Mouse (Mus musculus): Measurements from ENCODE around the gene Jsrp1.

The Jsrp1 gene

DNA sequence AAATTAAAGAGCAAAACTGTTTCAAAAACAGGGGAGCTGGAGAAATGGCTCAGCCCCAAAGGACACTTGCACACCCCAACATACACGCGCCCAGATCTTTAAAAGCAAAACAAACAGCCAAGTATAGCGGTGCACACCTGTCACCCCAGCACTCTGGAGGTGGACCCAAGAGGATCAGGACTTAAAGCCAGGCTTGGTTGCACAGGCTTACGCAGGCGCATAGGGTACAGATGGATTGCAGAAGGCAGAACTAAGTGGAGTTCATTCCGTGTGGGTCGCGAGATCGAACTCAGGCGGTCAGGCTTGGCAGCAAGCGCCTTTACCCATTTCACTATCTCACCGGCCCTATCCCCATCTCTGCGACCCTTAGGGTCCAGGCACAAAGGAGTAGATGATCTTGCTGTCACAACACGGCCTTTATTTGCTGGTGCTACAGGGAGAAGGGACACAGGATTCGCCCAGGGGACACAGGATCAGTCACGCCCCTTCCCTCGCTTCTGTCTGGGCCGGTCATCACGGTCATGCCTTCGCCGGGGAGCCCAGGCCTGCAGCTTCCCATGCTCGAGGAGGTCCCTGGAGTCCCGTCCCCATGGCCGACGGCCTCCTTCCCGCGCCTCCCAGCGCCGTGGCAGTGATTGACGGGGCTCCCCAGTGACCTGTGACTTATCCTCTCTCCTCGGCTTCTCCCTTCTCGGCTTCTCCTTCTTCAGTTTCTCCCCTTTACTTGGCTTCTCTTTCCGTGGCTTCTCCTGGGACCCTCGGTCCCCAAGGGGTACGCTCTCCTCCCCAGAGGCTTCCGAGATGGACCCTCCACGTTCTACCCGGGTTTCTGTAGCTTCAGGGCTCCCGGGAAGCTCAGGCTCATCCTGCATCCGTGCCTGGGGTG, 5.0 kb downstream of the Jsrp1 start:
- DNase-seq, result no peak

GRCm38 (mm10) chr10:80807057-80807627, 6.2 kb downstream of the Jsrp1 start:
- peak; percentile 81 for DNase-seq

DNA sequence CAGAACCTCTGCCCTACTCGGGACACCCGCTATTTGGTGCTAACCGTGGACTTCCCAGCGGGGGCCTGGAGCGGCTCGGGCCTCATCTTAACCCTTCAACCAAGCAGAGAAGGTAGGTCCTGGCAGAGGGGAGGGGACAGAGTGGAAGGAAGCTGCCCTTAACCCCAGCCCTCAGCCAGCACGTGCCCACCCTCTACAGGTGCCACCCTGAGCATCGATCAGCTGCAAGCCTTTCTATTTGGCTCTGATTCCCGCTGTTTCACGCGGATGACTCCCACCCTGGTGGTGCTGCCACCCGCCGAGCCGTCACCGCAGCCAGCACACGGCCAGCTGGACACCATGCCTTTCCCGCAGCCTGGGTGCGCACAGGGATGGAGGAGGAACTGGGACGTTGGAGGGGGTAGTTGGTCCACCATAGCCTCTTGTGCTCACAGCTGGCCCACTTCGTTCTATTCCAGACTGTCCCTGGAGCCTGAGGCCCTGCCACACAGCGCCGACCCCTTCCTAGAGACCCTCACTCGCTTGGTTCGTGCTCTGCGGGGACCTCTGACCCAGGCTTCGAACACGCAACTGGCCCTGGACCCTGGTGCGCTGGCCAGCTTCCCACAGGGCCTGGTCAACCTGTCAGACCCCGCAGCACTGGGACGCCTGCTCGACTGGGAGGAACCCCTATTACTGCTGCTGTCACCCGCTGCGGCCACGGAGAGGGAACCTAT, 6.8 kb downstream of the Jsrp1 start:
- DNase-seq, result no peak

DNA sequence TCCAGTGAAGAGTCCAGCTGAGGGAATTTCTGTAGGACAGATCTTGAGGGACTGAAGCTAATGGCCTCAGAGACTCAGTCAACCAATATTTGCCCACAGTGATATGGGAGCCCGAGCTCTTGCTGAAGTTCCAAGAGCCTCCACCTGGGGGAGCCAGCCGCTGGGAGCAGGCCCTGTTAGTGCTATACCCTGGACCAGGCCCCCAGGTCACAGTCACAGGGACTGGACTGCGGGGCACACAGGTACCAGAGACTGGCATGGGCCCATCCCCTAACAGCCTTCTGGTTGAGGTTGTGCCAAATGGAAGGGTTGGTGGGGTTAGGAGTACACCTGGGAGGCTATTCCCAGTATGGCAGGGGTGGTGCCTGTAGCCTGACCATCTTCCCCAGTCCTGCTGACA, 7.4 kb downstream of the Jsrp1 start:
- peak; percentile 78 for DNase-seq

- no peak for DNase-seq
Observed at GRCm38 (mm10) chr10:80805322-80805721, 8.0 kb downstream of the Jsrp1 start.

DNA sequence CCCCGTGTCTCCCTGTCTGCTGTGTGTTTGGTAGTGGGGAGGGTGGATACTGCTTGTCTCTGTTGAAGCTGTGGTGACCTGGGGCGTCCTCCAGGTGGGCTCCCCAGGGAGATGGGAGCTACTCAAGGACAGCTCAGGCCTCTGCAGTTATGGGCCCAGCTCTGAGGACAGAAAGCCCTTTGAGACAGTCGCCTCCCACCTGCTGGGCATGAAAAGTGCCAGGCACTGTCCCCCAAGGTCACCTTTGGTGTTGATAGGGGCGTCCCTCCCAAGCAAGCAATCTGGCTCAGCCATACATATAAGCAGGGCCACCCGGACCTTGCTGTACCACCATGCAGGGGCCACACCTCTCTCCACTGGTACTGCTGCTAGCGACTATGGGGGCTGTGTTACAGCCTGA, 8.4 kb downstream of the Jsrp1 start, which contains the start of gene Amh:
Gene Amh (plus strand): TSS at position 328 of the 400 bp plus-strand sequence.
- no peak for DNase-seq

- no peak for DNase-seq
Observed at GRCm38 (mm10) chr10:80804340-80804739, 9.0 kb downstream of the Jsrp1 start.

GRCm38 (mm10) chr10:80802996-80803395, 10.3 kb downstream of the Jsrp1 start:
- no peak for DNase-seq

DNA sequence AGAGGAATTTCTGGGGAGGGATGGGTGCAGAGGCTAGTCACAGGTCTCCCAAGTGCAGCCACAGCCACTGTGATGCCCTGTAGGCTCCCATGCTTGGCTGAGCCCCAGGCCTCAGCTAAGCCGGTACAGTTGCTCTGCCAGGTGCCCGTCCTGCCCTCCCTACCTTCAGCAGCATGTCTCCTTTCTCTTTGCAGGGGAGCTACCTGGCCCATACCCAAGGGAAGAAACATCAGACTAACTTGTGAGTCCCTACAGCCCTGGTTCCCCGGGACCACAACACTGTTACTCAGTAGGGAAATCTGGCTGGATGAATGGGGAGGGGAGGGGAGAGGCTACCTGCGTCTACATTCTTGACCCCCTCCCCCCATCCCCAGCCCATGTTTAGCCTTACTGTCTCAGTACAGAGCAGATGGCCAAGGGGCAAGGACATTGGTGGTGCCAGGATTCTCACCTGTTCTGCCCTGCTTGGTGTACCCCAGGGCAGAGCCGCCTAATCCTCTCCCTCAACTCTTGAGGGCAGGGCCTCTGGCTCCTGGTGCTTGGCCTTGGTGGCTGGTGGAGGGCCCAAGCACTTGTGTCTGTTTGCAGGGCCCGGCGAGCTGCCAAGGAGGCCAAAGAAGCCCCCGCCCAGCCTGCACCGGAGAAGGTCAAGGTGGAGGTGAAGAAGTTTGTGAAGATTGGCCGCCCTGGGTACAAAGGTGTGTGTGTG, 10.9 kb downstream of the Jsrp1 start:
- no peak for DNase-seq

GRCm38 (mm10) chr10:80799070-80799566, 14.2 kb downstream of the Jsrp1 start:
- DNase-seq, result no peak

DNA sequence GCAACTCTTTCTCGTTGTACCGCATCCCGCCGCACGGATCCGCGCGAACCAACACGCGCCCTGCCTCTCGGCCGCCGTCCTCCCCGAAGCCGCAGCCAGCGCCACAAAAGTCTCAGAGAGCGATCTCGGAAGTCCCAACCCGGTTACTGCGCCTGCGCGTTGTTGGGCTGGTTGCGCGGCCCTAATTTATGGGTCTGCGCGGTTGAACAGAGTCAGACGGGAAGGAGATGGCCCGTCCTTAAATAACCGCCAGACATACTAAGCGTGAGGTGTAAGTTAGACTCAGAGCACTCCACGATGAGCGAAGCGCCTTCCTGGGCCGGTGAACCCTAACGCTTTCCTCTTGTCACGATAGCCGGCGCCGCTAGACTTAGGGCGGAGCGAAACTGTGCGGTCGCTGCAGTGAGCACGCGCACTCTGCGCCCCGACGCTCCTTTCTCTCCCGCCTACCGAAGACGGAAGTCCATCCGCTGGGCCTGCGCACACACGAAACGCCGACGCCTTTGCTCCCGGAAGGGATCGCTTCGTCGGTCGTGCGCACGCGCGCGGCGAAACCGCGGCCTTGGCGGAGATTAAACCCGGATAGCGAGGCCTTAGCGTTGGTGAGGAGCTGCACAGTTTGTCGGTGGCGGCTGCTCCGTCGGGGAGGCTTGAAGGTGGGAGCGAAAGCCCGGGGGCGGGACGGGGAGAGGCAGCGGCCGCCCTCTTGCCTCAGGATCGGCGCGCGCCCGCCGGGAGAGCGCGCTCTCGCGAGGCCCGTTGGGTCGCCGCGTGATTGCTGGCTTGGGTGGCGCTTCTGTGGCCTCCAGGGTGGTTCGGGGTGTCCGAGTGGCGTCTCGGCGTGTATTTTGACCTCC, 14.9 kb downstream of the Jsrp1 start, which contains the start of the genes Sf3a2 and Plekhj1:
Gene Sf3a2 (plus strand): TSS at position 49 of the 857 bp plus-strand sequence.
Gene Plekhj1 (minus strand): TSS at position 477 of the 857 bp plus-strand sequence.
- DNase-seq, result peak; percentile 97

- DNase-seq, result peak; percentile 88
Observed at GRCm38 (mm10) chr10:80797186-80798149, 15.8 kb downstream of the Jsrp1 start.

DNA sequence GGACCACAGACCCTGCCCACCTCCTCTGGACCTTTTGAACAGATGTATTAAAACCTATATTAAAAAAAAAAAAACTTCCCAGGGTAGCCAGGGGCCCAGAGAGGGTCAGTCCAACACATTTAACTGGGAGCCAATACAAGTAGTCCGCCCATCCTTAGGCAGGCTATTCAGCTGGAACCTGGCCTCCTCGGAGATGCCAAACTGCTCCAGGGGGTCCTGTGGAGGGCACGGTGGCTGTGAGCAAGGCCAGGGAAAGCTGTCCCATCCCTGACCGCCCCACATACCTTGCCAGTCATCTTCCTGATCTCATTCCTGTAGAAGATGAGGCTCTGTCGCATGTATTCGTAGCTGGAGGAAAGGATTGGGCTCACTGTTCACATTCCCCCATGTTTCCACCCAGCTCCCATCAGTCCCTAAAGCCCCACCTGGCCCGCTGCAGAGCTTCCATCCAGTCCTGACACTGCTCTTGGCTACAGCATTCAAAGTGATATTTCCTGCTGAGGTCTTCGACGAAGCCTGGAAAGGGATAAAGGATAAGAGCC, 16.9 kb downstream of the Jsrp1 start:
- DNase-seq, result no peak

- DNase-seq, result no peak
Observed at GRCm38 (mm10) chr10:80794750-80795149, 18.5 kb downstream of the Jsrp1 start.

DNA sequence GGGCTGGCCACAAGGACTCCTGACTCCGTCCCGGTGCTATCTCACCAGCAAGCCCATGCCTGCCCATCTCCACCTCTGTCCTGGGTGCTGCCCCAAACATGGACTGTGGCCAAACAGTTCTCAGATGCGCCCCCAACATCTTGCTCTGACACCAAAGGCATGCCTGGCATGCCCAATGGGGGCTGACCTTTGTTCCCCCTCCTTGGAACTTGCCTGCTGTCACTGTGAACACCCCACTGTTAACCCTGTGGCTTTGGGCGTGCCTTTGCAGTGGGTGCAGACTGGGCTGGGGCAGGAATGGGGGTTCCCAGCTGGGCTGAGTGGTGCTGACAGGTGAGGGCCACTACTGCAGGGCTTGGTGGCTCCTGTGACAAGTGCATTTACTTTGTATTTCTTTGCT, 19.5 kb downstream of the Jsrp1 start:
- peak; percentile 37 for DNase-seq

- no peak for DNase-seq
Observed at GRCm38 (mm10) chr10:80793033-80793784, 20.1 kb downstream of the Jsrp1 start.

- DNase-seq, result no peak
Observed at GRCm38 (mm10) chr10:80792175-80793032, 20.9 kb downstream of the Jsrp1 start.

DNA sequence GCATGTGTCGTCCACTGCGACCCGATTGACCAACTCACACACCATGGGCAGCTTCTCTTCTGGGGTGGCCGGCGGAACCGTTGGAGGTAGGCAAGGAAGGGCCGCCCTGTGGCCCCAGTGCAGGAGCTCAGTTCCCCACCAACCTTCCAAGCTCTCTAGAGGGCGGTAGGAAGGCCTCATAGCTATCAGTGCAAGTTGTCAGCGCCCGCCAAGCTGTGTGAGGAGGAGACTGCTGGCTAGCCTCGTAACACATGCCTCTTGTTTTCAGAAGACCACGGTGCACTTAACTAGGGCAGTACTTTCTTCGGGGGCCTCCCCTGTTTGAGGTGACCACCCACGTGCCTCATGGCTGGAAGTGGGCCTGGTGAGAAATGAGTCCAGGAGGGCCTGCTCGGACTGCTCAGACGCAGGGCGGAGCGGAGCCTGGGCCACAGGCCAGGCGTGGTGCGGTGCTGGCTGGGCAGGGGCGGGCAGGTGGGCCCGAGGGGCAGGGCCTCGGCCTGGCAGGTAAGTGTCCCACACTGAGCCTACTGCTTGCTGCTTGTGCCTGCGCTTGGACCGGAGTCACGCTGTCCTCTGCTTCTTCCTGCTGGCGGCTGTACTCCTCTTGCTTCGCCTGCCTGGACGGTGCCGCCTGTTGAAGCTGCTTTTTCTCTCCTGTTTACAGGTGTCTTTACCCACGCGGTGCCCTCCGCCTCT, 21.7 kb downstream of the Jsrp1 start:
- DNase-seq, result no peak
